Mouse (Mus musculus) lung, postnatal 36 days (tissue): ENCODE results near the gene Dscam.

Experiments
- DNase-seq: peaks from one replicate; pipeline ENCODE4 v3.0.0; 2022; ENCODE audit warnings: mixed read lengths

Gene Dscam

GRCm38 (mm10) chr16:96634097-96634790 is 536.3 kb downstream of the Dscam start:
- no peak for DNase-seq

GRCm38 (mm10) chr16:96630241-96630640 is 540.3 kb downstream of the Dscam start:
- no peak for DNase-seq

- DNase-seq = no peak
Measured at GRCm38 (mm10) chr16:96629623-96630022, 540.9 kb downstream of the Dscam start.

- no peak for DNase-seq
Measured at GRCm38 (mm10) chr16:96625468-96625867, 545.1 kb downstream of the Dscam start.

- DNase-seq = peak; percentile 23
Measured at GRCm38 (mm10) chr16:96624570-96625411, 545.8 kb downstream of the Dscam start.

GRCm38 (mm10) chr16:96620861-96621260 is 549.7 kb downstream of the Dscam start:
- no peak for DNase-seq

- DNase-seq = peak; percentile 9
Measured at GRCm38 (mm10) chr16:96620402-96620801, 550.1 kb downstream of the Dscam start.

GRCm38 (mm10) chr16:96617772-96618171 is 552.8 kb downstream of the Dscam start:
- DNase-seq = no peak

- DNase-seq = no peak
Measured at GRCm38 (mm10) chr16:96613275-96613674, 557.3 kb downstream of the Dscam start.

GRCm38 (mm10) chr16:96610806-96611205 is 559.7 kb downstream of the Dscam start:
- peak; percentile 64 for DNase-seq

GRCm38 (mm10) chr16:96602206-96602605 is 568.3 kb downstream of the Dscam start:
- DNase-seq = no peak

- no peak for DNase-seq
Measured at GRCm38 (mm10) chr16:96600791-96601190, 569.8 kb downstream of the Dscam start.

- DNase-seq = no peak
Measured at GRCm38 (mm10) chr16:96599401-96600060, 571.0 kb downstream of the Dscam start.

GRCm38 (mm10) chr16:96575841-96576240 is 594.7 kb downstream of the Dscam start:
- no peak for DNase-seq

GRCm38 (mm10) chr16:96567428-96567827 is 603.1 kb downstream of the Dscam start:
- DNase-seq = no peak

- DNase-seq = no peak
Measured at GRCm38 (mm10) chr16:96563350-96564257, 606.9 kb downstream of the Dscam start.

GRCm38 (mm10) chr16:96559796-96560195 is 610.8 kb downstream of the Dscam start:
- no peak for DNase-seq

GRCm38 (mm10) chr16:96558341-96558740 is 612.2 kb downstream of the Dscam start:
- DNase-seq = no peak

- no peak for DNase-seq
Measured at GRCm38 (mm10) chr16:96556621-96557020, 613.9 kb downstream of the Dscam start.

GRCm38 (mm10) chr16:96555412-96555811 is 615.1 kb downstream of the Dscam start:
- DNase-seq = no peak

GRCm38 (mm10) chr16:96552680-96553079 is 617.9 kb downstream of the Dscam start:
- DNase-seq = no peak

- peak; percentile 55 for DNase-seq
Measured at GRCm38 (mm10) chr16:96541056-96541455, 629.5 kb downstream of the Dscam start.
